Mouse (Mus musculus) thymus, postnatal 4 days (tissue): Measurements from ENCODE around the gene Klf3.
A peak's percentile ranks its signal among the peaks of the same experiment; 100 is the strongest.

Experiments
- DNase-seq: peaks from one replicate; pipeline ENCODE4 v3.0.0; 2021

Gene Klf3

DNA sequence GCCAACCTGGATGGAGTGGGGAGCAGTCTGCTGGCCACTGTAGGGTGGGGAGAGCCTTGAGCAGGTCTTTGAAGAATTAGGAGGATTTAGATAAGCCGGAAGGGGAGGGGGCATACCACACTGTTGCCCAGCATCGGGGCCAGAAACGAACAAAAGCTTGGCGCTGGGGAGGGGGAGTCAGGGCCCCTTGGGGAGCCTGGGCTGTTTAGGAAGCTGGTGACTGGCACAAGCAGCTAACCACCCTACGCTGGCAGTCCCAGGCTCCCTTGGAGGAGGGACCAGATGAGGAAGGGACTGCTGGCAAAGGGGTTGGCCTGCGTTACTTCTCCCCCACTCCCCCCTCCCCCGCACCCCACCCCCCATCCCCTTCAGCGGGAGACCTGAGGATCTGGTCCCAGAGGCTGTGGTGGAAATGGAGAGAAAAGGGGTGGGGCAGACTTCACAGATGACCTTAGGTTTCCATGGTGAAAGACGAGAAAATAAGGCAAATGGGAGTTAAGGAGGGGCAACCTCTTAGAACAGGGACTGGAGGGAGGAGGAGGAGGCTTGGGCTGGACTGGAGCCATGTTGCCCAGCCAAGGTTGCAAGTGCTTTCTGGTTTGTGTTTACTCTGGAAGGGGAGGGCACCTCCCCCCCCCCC is 7.8 kb downstream of the Klf3 start:
- DNase-seq: peak; percentile 47

DNA sequence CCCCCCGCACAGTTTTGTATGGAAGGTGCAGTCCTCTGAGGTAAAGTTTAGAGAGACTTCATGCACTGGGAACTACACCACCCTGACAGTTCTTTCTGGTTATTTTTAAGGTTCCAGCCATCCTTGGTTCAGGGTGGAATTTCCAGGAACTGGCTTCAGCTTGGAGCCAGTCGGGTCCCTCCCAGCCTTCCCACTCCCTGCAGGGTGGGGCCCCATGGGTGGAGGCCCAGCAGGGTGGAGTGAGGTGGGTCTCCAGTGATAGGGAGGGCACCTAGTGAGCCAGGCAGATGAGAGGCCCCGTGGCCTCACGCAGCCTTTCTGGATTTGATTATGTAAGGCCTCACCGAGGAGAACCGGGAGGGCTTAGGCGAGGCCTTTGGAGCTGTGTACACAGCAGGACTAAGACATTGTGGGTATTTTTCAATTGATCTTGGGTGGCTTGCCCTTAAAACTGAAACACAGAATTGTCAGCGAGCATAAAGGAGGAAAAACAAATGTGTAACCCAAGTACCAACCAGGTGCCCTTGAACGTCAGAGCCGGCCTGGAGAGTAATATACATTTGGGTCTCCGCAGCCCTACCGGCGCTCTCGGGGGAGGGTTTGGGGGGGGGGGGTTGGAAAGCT is 8.4 kb downstream of the Klf3 start:
- DNase-seq: peak; percentile 63

DNA sequence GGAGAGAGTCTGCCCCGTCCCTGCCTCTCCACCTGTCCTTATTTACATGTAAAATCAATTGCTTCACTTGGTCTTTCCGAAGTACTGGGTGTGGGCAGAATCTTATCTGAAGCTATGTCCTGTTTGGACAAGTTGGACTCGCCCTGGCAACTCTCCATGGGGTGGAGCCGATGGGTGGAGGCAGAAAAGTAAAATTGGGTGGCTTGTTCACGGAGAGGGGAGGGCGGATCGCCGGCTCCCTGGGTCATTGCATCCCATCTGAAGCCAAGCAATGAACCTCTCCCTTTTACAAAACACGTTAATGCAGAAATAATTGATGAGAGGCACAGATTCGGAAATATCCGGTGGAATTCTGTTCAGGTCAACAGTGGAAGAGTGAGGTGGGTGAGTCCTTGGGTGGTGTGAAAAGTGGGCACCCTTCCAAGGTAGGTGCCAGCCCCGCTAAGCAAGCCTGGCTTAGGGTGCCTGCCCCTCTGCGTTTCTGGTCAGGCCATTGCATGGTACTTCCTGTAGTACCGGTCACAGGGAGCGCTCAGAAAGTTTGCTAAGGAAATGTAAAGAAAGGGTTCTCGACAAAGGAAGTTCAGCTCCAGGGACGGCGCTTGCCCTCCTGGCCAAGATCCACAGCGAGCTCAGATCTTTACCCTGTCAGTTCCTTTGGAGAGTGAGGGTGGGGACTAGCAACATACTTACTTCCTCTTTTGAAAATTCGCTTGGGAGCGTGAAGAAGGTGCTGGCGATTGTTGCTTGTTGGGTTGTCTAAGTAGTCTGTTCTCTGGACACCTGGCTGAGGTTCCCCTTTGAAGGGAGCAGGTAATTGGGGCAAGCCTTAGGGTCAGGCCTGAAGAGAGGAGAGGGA is 9.2 kb downstream of the Klf3 start:
- peak; percentile 62 for DNase-seq

DNA sequence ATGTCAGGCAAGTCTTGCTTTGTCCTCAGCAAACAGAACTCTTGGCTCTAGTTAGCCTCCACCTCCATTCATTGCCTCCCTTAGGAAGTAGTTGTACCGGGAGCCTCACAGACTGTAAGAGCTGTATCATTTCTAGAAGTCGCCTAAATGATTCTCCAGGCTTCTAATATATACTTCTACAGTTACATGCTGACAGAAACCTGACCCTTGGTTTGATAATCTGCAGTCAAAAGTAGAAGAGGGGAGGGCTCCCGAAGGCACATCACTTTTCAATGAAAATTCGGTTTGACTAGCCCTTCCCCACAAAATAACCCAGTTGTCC is 9.8 kb downstream of the Klf3 start:
- no peak for DNase-seq

DNA sequence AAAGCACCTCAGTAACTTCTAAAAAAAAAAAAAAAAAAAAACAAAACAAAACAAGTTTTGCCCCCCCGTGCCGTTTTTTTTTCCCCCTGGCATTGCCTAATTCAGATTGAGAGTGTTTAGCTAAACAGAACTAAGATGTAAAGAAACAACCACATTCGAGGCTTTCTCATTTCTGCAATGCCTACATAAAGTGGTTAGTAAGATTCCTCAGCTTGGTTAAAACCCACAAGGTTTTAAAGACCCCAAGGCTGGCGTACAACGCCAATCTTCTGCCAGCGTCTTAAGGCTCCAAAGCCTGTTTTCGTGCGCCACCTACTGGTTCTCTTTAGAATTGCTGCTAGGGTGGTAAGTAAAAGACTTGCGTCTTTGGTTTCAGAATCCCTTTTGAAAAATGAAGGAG is 10.2 kb downstream of the Klf3 start:
- DNase-seq: peak; percentile 92

DNA sequence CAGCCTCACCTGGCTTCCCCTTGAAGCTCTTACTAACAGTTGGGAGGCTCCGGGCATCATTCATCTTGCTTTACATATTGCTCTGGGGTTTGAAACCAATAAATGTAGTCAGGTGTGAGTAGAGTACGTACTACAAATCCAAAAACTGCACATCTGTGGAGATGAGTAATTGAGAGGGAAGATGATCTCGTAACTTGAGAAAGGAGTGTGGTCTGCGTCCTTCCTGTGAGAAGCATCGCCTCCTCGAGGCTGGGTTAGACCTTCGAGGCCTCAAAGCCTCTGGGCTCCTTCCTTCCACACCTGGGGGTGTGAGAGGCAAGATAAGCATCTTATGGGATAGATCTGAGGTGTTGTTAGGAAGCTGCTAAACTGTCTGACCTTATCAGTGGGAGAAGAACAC is 11.2 kb downstream of the Klf3 start:
- peak; percentile 51 for DNase-seq

DNA sequence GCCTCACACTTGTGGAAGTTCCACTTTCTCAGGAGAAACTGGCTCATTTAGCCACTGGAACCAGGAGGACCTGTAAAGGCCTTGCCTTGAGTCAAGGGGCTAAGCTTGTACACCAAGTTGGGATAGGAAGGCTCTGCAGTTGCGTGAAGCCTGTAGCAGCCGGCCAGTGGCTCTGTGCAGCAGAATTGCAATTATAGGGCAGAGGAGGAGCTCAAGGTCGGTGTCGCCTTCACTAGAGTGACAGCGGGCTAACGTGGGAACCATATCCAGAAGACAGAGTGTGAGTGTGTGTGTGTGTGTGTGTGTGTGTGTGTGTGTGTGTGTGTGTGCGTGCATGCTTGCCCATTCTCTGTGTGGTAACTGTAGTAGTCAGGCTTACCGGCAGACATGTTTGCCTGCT is 12.4 kb downstream of the Klf3 start:
- no peak for DNase-seq

DNA sequence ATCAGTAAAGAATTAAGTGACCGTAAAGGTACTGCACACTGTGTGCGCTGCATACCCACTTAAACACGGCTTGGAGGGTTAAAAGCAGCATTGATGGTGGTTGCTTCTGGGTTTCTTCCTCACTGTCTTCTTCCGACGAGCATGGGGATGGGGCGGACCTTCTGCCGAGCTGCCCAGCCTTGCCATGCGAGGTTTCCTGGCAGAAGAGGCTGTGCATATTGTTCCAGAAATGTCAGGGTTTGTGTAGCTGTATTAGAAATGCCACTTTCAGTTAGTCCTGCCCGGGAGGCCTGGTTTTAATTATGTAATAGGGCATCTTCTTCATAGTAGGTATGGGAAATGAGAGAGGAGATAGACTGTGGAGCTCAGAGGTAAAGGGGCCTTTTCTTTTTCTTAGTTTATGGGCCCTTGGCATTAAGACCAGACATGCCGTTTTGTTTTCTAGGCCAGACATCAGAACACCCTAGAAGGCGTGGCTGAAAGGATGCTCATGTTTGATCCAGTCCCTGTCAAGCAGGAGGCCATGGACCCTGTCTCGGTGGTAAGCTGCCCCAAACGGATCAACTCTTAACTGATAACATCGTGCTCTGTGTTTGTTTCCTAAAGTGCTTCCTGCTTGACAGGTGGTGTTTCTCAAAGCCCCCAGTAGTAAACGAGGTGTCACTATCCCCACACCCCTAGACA is 13.2 kb downstream of the Klf3 start:
- no peak for DNase-seq

DNA sequence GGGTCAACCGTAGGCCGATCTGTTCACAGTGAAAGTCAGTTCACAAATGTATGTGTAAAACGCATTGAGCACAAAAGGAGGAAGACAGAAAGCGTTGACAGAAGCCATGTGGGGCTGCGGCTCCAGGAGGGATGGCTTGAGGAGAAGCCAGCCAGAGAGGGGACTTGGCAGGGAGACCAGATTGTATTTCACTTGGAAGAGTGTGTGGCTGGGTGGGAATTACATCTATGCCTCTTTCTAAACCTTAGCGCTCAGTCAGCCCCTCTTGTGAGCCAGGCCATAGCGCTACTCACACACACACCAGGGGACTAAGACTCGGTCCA is 13.7 kb downstream of the Klf3 start:
- no peak for DNase-seq

DNA sequence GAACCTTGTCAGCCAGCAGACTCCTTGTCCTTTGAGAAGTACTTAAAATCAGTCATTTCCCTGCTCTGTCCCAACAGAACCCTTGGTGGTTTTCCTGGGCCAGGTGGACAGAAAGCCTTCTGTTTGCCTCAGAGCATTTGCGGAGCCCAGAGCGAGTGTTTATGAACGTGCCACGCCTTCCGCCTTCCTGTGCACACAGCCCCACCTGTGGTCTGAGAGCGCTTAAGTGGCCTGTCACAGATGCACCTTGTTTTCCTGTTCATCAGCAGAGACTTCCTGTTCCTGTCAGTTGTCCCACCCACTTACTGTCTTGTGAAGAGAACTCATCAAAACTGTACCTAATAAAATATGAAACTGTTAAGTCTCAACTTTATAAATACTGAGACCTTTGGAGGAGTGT is 16.2 kb downstream of the Klf3 start:
- peak; percentile 79 for DNase-seq

DNA sequence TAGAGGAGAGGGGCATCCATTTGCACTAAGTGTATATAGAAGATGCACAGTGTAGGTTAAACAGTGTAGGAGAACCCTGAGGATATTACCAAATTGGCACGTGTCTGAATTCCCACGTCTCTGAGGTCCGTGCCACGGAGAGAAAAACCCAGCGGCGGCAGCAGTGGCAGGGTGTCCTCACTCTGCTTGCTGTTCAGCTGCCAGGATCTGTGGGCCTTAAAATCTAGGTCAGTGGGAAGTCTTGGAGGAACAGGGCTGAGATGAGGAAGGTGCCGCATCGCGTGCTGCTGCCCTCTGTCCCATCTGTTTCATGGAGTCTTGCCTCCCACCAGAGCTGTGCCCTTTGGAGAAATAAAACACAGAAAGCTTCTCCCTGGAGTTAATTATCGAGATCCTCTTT is 16.9 kb downstream of the Klf3 start:
- no peak for DNase-seq

DNA sequence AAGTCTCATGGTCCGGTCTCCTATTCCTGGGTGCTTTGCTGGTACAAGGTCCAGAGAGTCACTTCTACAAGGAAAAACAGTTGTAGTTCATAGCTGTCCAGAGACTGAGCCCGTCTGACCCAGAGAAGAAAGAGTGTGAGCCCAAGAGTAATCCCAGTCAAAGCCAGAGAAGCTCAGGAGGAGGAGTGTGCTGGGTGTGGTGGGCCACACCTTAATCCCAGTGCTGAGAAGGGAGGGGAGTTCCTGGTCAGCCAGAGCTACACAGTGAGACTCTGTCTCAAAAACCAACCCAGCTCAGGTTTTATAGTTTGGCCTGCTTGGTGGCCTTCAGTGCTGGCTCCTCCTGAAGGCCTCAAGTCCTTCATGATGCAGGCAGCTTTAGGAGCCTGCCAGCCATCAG is 18.1 kb downstream of the Klf3 start:
- no peak for DNase-seq

DNA sequence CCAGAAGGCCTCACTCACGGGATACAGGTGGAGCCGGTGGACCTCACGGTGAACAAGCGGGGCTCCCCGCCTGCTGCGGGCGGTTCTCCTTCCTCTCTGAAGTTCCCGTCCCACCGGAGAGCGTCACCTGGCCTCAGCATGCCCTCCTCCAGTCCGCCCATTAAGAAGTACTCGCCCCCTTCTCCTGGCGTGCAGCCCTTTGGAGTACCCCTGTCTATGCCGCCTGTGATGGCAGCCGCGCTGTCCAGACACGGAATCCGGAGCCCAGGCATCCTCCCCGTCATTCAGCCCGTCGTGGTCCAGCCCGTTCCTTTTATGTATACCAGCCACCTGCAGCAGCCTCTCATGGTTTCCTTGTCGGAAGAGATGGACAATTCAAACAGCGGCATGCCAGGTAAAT is 18.8 kb downstream of the Klf3 start:
- DNase-seq: no peak

DNA sequence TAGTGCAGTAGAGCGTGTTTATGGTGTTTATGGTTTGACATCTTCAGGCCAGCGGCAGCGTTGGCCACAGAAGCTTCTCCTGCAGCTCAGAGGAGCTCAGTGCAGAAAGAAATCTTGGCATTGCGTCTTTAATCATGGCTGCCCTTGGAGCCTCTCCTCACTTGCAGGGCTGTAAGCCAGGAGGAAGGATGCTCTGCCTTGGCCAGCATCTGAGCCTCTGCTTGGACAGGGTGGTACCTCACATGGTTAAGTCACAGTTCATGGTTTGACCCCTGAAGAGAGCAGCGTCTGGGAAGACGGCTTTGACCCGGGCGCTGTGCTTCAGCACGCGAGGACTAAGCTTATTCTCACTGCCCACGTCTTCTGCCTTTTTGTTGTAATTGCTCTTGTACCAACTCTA is 20.2 kb downstream of the Klf3 start:
- no peak for DNase-seq

DNA sequence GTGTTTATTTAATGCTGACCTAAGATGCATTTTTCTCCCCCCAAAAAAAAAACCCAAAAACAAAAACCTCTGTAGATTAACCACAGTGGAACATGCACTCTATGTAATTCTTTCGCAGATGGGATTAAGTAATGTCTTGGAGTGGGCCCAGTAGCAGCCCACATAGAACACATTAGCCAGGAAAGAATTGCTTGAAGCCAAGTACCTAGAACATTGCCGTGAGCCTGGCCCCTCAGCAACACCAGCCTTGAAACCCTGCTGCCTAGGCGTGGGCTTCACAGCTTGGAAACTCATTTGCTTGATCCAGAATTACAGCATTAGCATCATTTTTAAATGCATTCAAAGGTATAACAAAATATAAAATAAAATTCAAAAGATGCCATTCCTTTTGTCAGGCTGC is 21.6 kb downstream of the Klf3 start:
- DNase-seq: no peak

DNA sequence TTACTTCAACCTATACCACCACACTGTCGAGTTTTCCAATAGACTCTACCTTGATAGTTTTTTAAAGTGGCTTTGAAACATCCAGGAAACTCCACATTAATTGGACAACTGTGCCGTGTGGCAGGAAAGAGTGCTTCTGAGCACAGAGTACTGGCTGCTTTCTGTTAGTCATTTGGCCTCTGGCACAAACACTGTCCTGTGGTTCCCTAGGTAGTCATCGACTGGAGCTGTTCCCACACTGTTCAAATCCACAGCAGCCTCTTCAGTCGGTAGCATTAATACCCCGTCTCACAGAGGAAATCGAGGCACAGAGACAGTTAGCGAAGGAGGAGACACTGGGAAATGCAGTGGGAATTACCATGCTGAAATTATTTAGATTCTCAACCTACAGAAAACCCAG is 22.3 kb downstream of the Klf3 start:
- DNase-seq: no peak

DNA sequence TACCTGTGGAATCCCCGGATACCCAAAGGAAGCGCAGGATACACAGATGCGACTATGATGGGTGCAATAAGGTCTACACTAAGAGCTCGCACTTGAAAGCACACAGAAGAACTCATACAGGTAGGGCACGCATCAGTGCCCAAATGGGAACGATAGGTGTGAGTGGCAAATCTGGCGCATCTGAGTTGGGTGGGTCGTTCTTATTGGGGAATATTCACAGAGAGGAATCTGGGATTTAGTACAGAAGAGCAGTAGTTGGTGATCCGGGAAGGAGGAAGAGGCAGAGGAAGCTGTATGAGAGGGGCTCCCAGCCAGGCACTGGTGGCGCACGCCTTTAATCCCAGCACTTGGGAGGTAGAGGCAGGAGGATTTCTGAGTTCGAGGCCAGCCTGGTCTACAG is 24.0 kb downstream of the Klf3 start:
- DNase-seq: no peak

DNA sequence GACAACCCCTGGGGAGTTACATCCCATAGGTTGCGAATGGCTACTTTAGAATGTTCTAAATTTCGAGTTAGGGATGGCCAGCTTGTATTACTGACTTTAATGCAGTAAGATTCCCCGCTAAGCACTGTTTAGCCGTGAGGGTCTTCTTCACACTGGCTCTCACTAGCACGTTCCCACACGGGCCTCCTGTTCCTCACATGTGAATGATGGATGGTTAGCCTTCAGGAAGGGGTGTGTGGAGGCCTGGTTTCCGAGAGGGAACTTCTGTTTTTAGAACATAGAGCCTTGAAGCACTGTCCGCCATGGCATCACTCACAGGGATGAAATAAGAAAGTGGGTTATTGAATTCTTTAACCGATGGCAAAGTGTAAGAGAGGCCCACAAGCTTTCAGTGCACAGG is 25.1 kb downstream of the Klf3 start:
- no peak for DNase-seq

DNA sequence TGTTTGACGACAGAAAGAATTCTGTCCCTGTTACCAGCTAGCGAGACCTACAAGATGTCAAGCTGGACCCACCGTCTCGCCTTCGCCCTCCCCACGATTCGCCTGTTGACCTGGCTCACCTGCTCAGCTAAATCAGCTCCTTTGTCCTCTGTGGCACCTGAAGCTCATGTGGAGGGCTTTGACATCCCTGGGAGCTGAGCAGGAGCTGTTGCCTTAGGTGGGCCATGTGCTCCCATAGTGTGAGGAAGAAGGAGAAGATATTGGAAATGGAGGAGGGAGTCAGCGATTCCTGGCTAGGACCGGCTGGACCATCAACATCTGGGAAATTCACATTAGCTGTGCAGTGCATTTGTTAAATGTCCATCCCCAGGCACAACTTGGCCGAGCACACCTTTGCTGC is 26.4 kb downstream of the Klf3 start:
- DNase-seq: no peak

DNA sequence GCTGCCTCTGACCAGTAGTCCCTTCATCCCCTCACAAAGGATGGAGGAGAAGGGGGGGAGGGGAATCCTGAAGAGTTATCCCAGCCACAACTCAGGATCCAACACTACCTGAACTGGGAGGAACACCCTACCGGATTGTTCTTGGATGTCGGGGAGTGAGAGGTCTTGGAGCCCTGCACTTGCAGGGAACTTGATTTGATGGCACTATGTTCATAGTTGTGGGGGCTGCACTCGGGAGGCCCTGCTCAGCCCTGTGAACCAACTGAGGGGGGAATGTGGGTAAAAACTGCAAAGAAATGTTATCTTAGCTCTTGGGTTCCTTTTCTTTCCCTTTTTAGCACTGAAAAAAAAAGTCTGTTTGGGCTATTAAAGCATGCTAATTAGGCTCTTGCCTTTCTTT is 27.6 kb downstream of the Klf3 start:
- DNase-seq: no peak

DNA sequence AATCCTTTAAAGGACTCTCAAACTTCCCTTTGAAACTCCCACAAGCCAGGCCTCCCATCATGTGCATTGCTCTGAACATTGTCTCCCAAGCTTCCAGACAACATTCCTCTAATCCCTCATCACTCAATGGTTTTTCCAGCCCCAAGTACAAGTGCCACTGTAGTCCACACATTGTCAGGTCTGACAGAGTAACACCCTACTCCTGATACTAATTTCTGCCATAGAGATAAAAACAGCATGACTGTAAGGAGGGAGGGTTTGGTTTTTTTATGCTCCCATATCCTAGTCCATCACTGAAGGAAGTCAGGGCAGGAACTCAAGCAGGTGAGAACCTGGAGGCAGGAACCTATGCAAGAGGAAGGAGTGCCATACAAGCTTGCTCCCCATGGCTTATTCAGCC is 30.2 kb downstream of the Klf3 start:
- DNase-seq: no peak

DNA sequence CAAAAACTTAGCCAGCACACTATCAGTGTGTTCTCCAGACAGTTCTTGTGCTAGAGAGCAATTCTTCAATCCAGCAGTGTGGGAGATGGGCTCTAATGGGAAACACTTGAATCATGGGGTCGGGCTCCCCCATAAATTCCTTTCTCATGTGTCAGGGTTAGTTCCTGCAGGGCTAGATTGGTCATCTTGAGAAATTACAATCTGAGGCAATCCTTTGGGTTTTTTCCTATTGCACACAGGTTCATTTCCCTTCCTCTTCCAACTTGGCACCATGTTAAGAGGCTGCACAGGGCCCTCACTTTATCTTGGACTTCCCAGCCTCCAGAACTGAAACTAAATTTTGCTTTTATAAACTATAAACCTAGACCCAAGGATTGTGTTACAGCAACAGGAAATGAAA is 31.0 kb downstream of the Klf3 start:
- DNase-seq: no peak

DNA sequence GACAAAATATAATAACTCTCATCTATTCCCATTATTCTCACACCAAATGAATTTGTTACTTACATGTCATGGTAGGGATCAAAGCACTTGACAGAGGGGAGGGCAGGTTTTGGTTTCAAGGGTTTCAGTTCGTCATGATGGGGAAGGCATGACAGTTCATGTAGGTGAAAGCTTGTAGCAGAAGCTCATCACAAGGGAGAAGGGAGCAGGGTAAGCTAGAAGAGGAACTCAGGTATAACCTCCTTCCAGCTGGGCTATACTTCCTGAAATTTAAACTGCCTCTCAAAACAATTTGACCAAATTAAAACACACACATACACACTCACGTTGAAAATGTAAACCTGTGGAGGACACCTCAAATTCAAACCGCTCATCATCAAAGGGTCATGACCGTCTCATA is 32.1 kb downstream of the Klf3 start:
- DNase-seq: no peak

DNA sequence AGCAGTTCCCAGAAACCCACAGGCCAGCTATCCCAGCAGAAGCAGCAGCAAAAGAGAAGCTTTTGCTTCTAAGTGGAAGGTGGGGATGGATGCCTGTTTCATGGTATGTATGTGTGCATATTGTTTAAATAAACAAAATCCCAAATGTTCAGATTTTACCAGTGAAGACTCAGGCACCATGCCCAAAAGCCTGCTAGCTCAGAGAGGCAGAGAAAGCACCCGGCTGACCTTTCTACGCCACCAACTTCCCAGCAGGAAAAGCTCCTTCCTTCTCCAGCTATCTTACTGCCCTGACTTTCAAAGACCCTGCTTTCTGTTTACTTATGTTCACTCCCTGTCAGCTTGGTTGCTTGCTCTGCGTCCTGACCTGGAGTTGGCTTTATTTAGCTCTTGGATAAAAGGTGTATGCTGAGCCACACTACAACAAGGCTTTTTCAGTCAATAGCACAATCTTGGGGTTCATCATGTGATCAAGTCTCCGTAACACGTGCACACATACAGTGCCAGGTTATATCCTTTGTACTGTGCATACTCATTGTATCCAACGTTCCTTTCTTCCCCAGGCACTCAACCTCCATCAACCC is 35.9 kb downstream of the Klf3 start:
- no peak for DNase-seq
